8 mouse cellular contexts compared by ENCODE assay signal in the genomic region with DNA sequence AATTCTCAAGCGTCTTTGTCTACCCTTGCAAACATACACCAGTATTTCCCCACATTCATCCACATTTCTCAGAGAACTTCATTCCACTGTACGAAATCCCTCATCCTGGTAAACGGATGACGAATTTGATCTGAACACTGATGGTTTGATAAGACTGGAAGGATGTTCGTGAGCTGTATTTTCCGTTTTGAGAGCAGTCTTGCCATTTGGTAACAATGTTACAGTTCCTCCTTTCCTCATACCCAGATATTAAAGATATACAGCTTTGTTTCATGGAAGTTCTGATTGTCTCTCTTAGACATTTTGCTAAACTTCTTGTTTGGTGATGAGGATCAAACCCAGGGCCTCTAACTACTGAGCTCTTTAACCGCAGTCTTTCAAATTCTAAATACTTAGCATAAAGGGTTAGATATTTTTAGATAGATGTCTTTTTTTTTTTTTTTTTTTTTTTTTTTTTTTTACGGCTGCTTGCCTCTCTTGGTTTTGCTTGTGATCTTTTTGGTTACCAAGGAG. TPM values are rescaled to one million over a fixed set of nuclear protein-coding genes. Genes with fewer than 3 reads are reported as not detected.
A peak's percentile ranks its signal among the peaks of the same experiment; 100 is the strongest.
DNase-seq lines count a peak whose midpoint lies in the region.

No protein-coding gene starts in this region.

- DNase-seq in heart, adult 8-10 months (ENCODE audit: low spot score) = peak; percentile 21
- no peak for DNase-seq in heart, adult 9 months (ENCODE audit: low spot score in 2 of 2)
- DNase-seq in MEL-GATA-1-ER (ENCODE audit: extremely low read depth, low read depth) = peak; percentile 47
- no peak for DNase-seq in hindbrain, embryonic 10.5 days (ENCODE audit: low spot score)
- peak; percentile 31 for DNase-seq in lung, postnatal 25 days (ENCODE audit: low spot score)
- DNase-seq in frontal cortex, postnatal 10 days (ENCODE audit: low spot score in 2 of 2) = no peak
- no peak for DNase-seq in B cell, adult 2 months
- DNase-seq in adrenal gland, postnatal 4 days (ENCODE audit: low spot score in 2 of 2) = no peak

- no peaks in the 10 kb centered on the region for H3K9me3 ChIP-seq in hindbrain, embryonic 10.5 days

- H3K4me3 ChIP-seq in hindbrain, embryonic 10.5 days = peak overlapping the region; percentile 91

- 62% methylated on average over 8 of the region's 8 CpGs for WGBS in hindbrain, embryonic 10.5 days

- no peaks in the 10 kb centered on the region for H3K27me3 ChIP-seq in hindbrain, embryonic 10.5 days (ENCODE audit: insufficient read depth, poor library complexity, severe bottlenecking)

- peak overlapping the region; percentile 97 for H3K27ac ChIP-seq in hindbrain, embryonic 10.5 days

- H3K36me3 ChIP-seq in hindbrain, embryonic 10.5 days = no peaks in the 10 kb centered on the region

- H3K4me1 ChIP-seq in hindbrain, embryonic 10.5 days (replicated peaks) = peaks cover 18% of the 10 kb centered on the region

RNA-seq across cellular contexts. Expression of a gene that starts 0.6 kb away (rescaled TPM):
- 10 to 100 TPM; 36.1 to 46.0 (median 41.1) TPM for total RNA-seq in heart, adult 8-10 months (2022)
- polyA plus RNA-seq in hindbrain, embryonic 10.5 days (2016; fragmentation: Nextera tagmentation; extraction: Ambion mirVana) = 7.5 and 8.4 TPM in 2 replicates
- total RNA-seq in adrenal gland, postnatal 4 days (2021) = 10 to 100 TPM; 25.6 to 25.9 TPM

Comparison
In these comparisons a context has a peak if more than half of its experiments do, and no peak if none do; other contexts are left out.
1. DNase-seq: peak in heart, adult 8-10 months (single experiment), MEL-GATA-1-ER (single experiment) and lung, postnatal 25 days (single experiment); none in heart, adult 9 months (0 of 2), hindbrain, embryonic 10.5 days (single experiment), frontal cortex, postnatal 10 days (0 of 2), B cell, adult 2 months (0 of 2) and adrenal gland, postnatal 4 days (0 of 2).